Mouse (Mus musculus) skeletal muscle tissue, adult 2 months (tissue): ENCODE measurements at regions not wholly inside any gene's neighbourhood (a gene's known extent, or its start where the extent isn't known, plus 50 kb on each side); places are given as distances from the start of the nearest gene placed in this dataset.

ENCODE experiments used
- DNase-seq: peaks from one replicate; pipeline ENCODE4 v3.0.0-alpha.2; 2012; ENCODE audit warnings: low read depth, low spot score

DNA sequence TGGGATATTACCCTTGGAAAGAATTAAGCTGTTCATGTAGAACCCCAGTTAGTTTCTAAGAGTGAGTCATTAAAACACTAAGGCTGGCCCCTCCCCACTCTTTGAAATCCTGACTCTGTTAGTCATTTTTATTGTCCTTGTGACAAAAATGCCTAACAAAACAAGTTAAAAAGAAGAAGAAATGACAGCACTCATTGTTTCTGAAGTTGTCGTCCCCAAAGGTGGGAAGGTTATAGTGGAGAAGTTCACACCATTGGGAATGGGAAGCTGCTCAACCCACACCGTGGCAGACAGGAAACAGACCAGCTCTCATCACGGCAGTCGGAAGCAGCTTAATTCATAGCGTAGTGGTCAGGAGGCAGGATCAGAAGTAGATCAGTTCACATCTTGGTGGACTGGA lies 128.4 kb upstream of the Auts2 start:
- no peak for DNase-seq

DNA sequence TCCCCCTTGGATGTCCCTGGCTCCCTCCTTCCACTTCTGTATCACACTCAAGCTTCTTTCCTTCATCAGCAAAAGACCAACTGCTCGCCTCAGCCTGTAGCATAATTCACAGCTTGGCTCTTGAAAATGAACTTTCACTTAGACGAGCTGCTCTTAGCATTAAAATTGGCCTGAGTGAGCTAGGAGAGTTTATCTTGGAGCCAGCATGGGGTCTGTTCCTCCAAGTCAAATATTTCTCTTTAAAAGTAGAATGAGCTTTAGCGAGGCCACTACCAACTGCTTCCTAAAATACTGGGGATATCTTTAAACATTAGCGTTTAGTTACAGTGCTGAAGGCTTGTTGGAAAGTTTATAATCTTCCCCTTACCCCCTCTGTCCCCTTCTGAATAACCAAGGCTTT lies 124.2 kb upstream of the Auts2 start:
- DNase-seq, result no peak

DNA sequence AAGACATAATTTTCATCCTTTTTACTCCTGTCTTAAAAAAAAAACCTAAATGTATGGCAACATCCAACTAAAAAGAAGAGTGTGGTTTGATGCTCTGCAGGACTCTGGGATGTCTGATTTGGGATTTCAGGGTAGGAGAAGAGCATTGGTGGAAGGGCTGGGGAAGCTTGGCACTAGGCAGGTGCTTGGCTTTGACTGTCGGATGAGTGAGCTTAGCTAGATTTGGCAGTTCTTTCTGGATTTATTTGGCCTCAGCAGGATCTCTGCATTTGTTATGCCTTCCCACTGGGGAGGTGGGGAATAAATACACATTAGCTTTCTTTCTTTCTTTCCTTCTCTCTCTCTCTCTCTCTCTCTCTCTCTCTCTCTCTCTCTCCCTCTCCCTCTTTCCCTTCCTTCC lies 118.1 kb upstream of the Auts2 start:
- DNase-seq, result no peak

DNA sequence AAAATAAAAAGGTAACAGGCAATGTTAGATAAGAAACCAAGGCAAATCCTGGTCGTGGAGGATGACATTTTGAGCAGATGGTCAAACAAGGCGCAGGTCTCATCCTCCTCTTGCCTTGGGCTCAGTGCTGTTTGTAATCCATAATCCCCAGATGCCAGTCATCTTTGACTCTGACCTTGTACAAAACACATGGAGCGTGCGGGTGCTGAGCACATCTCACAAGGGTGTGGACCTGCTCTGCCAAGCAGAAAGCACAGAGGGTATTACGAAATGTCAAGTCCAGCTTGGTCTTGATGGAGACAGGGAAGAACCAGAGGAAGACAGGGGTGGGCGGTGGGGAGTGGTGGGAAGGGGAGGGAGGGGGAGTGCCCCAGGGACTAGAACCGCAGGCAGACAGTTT lies 116.9 kb upstream of the Auts2 start:
- DNase-seq, result no peak

DNA sequence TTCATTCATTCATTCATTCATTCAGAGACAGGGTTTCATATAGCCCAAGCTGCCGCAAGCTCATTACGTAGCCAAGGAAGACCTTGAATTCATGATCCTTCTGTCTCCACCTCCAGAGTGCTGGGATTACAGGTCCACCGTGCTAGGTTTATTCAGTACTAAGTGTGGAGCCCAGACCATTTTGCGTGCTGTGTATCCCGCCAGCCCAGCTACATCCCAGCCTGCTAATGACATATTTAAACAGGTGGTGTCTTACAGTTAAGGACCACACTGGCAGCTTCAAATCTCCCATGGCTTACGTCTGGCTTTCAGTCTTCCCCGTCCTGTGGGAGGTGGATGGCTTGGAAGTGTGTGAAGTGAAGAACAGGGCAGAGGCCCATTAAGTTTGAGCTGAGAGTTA lies 111.2 kb upstream of the Auts2 start:
- DNase-seq, result no peak

DNA sequence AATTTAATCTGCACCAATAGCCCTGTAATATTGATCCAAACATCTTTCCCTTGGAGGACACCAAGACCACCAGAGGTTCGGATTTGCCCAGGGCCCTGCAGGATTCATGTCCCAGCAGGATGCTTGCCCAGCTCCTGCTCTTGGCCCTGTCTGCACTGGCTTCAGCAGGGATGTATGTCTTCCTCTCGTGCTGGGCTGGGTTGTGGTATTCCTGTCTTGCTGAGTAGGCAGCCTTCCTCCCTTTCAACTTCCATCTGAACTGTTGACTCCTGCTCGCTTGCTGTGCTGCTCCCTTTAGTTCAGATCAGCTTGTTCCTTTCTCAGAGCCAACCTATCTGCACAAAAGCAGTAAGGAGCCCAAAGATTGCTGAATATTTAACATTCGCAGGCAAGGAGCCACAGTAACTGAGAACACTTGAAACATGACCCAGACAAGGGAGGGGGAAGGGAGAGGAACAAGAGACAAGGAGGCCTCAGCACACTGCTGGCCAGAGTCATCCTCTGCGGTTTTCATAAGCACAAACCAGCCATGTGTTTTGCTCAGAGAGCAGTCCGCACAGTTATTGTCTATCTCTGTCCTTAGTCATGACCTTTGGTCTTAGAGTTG lies 110.7 kb upstream of the Auts2 start:
- DNase-seq, result peak; percentile 81

DNA sequence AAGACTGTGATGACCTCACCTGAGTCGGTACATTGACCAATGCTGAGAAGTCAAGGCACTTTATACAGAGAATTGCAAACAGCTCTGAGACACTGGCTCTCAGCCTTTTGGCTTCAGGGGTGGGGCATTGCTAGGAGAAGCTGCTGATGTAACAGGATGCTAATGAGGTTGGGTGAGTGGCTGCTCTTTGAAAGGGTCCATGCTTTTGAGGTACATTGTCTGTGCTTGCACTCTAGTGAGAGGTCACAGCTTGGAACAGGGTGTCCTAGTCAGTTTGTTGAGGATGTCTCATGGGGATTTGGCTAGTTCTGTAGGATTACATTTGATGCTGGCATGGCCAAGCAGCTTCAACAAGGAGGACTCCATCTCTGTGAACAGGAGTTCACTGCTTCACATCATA lies 109.1 kb upstream of the Auts2 start:
- DNase-seq, result no peak

DNA sequence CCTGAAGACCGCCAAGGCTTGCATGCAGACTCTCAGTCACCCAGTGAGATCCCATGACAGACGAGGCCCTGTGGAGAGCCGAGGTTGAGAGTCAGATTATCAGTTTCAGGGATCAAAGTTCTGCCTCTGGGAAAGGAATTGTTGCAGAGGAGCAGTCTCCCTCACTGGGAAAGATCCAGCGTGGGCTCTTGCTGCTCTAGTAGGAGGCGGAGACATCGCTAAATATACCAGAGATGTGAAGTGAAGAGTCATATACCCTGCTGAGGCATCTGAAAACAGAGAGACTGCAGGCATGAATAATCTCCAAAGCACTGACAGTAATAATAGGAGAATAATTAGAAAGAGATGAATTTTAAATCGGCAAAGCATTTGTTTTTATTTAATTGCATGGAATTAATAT lies 106.6 kb upstream of the Auts2 start:
- DNase-seq, result no peak

DNA sequence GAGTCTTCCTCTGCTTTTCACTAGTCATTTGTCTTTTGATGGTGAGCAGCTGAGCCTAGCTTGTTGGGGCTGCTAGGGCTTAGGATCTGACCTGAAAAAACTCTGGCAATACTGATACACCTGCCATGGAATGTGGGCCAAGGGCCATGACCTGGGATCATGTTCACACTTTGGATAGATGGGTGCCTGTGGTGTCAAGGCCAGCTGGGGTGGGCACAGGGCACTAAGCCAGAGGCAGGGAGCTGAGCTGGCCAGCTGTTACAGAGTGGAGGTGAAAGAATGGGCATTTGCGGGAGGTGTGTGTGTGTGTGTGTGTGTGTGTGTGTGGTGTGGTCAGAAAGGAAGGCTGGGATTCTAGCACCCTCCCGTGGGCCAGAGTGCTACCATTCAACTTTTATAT lies 105.6 kb upstream of the Auts2 start:
- peak; percentile 22 for DNase-seq

DNA sequence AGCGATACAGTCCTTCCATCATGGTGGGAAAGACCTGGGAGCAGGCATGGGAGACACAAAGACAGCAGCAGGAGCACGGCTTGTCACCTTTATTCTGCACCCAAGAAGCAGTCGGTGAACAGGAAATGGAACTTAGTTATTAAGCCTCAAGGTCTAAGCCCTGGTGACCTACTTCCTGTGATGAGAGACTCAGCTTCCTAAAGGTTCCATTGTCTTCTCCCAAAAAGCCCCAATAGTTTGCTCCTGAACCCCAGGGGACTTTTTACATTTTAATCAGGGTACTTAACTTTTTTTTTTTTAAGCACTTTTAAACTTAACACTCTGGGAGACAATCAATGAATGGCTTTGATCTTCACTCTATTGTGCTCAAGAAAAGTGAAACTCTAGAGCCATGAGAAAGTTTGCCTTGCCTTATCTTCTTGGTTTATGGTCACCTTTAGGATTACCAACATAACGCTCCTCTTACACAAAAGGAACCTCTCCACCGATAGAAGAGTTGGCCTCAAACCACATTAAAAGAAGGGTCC lies 101.6 kb upstream of the Auts2 start:
- no peak for DNase-seq

DNA sequence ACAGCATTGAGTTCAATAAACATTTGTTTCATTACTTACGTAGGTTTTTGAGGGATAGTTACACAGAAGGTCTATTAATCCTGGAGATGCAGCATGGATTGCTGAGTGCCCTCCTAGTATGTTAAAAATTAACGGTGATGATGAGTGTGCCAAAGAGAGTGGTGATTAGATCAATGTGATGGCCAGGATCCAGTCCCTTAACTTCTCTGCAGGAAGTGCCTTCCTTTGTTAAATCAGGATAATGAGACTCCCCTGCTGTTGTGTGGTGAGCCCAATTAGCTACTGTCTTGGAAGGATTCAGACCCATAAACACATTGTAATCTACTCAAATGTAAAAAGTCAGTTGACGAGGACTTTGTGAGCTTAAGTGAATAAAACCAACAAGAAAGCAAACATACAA lies 100.1 kb upstream of the Auts2 start:
- DNase-seq, result no peak

DNA sequence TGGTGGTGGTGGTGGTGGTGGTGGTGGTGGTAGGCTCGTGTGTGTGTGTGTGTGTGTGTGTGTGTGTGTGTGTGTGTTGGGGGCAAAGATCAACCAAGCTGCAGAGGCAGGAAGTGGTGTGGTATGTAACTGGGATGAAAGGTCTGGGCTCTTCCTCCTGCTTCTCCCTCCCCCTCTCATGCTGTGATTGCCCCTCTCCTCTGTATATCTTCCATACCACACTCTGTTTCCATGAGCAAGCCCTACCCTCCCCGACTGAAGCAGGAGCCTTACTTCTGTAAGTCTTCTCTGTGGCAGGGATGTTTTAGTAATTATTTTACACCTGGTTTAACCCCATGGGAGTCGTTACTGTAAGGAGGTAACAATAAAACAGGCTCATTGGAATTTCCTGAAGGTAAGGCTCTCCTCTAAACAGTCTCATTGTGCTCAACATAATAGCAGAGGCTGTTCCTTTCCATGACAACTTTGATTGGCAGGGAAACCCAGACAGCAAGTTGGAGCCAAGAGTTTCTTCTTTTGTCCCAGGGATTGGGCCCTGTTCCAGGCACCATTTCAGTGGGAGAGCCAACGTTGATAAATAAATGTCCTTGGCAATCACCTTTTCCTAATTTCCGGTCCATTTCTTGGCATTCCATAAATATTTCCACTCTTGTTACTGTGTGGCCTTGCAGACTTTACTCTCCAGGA lies 90.2 kb upstream of the Auts2 start:
- DNase-seq, result peak; percentile 29

DNA sequence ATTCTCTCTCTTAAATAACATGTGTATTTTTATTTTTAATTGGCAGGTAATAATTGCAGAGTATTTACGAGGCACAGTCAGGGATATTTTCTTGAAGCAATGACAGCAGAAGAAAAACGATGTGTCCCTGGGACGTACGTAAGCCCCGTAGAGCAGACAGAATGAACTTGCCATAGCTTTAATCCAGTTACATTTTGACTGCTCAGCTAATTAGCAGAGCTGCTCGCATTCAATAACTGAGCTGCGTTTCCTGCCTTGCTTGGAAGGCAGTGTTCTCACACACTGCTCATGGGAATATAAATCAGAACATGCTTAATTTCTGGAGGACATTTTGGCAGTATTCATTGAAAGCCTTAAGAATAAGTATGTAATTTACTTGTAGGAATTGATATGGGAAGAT lies 78.6 kb upstream of the Auts2 start:
- DNase-seq, result no peak

DNA sequence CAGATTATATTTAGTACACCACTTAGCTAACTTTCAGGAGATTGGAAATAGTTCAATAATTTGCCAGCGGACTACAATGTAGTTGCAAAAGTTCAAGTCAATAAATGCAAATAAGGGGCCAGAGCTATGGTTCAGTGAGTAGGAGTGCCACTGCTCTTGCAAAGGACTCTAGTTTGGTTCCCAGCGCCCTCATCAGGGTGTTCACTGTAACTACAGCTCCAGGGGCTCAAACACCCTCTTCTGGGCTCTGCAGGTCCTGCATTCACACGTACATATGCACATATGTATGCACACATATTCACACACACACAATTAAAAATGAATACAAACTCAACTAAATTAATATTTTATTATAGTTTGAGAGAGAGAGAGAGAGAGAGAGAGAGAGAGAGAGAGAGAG lies 74.1 kb upstream of the Auts2 start:
- DNase-seq, result no peak

DNA sequence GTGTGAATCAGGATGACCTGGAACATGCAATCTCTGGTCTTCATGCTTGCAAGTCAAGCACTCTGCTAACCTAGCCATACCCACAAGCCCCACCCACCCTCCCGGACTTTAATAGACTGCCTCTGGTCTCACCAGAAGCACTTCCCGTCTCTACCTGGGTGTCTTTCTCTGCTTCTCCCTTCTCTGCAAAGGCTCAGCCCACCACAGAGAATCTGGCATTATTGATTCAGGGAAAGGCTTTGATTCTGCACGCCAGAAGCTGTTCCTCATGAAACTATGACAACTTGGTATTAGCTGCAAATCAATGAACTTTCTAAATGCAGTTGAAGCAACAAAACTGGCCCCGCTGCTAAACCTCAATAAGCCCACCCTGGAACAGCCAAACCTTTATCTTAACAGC lies 66.1 kb upstream of the Auts2 start:
- DNase-seq, result no peak

DNA sequence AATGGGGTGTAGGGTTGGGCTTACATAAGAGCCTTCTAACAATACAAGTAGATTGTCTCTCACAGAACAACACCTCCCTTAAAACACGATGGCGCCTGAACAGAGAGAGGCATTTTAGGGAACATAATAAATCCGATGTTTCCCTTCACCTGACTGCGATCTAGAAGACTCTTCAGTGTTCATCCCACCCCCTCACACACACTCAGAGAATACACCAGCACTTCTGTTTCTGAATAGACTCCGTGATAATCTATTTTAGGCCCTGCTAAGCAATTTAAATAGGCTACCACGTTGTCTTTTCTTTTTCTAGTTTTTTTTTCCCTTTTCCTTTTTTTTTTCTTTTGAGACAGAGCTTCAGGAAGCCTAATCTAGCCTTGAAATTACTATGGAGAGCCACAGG lies 63.1 kb upstream of the Auts2 start:
- DNase-seq, result no peak

DNA sequence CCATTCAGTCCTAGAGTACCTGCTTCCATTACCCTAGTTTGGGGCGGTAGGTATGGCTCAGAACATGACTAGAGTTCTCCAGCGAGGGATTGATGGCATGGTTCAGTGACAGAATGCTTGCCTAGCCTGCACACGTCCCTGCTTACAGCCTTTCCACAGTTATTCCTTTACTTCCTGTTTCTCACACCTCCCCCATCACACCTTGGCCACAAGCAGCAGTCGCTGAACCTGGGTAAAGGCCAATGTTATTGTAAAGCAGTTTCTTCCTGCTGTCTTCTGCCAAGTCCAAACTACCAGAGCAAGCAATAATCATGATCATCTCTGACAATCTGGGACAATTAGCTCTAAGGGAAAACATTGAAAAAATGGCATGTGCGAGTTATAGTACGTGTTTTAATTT lies 51.7 kb upstream of the Auts2 start:
- no peak for DNase-seq
